Mouse (Mus musculus): ENCODE data around the gene Metap1.

The Metap1 gene

DNA sequence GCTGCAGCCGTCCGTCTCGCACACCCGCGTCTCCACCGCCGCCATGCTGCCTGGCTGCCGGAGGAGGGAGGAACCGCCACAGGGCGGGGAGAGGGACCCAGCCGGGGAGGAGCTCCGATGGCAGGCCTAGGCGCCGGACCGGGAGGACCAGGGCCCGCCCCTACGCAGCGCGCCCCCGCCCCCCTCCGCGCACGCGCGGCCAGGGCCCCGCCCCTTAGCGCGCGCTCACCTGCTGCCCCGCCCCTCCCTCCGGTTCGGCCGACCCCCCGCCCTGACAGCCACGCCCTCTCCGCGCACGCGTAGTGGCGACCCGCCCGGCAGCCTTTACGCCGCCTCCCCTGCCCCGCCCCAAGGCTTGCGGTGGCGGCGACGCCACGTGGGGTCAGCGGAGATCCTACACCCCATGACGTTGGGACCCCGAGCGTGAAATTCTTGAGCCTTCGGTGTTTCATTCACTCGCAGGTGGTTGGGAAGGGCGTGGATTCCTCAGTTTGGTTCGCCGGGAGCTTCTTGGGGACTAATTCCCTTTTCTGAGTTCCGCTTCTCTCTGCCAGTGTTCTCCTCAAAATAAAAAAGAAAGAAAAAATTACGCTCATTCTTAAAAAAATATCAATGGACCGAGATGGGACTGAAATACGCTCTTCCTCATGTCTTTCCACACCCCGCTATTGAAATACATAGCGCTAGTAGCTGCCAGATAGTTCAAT, at the start of gene Metap1:
Gene Metap1 (minus strand): TSS at position 189 of the 707 bp plus-strand sequence.
- peak; percentile 98 for DNase-seq

DNA sequence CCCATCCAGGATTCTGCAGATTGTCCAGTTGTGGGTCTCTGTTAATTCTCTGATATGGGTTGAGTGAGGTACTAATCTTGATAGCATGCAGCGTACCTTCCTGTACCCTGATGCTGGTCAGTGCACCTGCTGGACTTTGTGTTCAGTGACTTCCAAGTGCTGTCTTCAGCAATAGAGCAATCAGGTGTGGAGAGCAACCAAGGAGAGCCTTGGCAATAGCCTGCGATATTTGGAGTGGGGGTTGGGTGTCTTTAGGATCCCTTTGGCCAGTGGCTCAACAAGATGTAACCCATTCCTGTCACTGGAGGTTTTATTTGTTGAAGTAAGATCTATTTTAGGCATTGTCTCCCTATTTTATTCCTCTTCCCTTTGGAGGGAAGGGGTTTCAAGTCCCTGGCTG, 46.7 kb upstream of the Metap1 start:
- no peak for DNase-seq

DNA sequence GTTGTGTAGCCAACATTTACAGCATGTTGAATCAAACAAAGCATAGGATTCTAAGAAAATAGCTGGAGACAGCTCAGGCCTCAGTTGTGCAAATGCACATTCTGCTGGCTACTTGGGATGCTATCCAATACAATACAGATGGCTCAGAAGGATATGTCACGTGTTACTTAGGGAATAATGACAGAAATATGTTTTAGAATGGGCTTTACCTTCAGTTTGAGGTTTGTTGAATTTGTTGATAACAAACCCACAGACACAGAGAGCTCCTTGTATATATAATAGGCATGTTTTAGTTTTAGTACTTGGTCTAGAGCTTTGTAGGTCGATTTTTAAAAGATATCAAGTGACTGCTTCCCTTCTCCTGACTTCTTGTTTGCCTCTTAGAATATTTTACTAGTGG, 43.4 kb upstream of the Metap1 start:
- DNase-seq, result no peak

DNA sequence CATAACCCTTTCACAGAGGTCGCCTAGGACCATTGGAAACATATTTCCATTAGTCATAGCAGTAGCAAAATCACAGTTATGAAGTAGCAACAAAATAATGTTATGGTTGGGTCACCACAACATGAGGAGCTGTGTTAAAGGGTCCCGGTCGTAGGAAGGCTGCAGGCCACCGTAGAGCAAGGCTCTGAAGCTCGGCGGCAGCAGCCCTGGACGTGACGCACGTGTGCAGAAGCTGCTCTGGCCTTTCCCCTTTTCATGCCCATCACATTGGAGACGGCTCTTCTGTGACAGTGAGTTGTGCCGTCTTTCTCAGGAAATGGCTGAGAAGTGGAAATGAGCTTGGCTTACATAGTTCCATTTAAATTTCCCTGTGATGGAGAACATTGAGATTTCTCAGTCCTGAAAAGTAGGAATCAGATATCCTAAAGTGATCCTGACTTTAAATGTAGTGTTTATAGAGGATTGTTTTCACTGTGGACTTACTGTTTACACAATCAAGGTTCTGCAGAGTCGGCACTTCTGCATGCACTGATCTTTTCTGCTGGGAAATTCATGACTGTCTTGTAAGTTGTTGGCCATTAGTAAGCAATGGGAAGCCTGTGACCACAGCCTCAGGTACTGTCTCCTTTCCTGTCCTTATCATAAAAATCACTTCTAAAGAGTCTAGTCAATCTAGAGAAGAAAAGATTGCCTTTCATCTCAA, 42.3 kb upstream of the Metap1 start:
- DNase-seq, result no peak

DNA sequence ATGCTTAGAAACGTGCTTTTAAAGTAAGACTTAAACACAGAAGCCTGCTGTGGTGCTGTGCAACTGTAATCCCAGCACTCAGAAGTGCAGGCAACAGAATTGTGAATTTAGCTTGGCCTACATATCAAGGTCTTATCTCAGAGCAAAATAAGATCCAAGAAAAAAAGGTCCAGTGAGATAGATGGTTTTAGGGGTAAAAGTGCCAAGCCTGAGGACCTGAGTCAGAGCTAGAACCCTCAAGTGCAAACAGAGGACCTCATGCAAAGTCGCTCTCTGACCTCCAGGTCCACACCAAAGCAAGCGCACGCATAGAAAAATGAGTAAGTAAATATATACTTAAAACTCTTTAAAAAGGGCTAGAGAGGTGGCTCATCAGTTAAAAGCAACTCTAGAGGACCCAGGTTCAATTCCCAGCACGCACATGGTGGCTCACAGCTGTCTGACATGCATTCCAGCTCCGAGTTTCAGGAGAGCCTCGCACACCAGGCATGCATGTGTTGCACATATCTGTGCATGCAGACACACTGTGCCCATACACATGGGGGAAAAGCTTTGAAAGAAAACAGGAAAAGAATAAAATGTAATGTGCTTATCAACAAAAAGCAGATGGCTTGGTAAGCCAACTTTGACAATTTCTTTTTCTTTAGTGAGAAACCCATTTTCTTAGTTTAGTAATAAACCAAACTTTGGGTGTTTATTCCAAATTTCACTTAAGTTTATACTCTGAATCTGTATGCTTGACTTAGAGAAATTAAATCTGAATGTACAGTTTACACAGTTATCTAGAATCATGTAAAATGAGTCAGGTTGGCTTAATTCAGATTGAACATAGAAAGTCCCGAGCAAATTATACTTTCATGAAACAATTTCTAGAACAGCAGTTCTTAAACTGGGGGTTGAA, 41.5 kb upstream of the Metap1 start:
- no peak for DNase-seq

DNA sequence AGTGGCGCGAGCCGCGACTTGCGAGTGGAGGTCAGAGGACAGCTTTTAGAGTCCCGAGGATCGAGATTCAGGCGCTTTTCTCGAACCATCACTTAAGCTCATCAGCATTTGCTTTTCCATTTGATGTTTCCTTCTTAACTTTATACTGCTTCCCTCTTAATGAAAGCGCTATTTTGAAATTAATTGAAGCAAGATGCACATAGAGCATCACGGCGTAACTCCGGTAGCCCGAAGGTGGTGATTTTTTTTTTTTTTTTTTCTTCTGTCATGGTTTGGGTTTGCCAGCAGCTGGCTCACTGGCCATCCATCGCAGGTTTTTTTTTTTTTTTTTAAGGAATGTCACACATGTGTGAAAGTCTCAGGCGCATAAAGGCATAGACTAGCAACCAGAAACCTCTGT, 39.0 kb upstream of the Metap1 start:
- no peak for DNase-seq

DNA sequence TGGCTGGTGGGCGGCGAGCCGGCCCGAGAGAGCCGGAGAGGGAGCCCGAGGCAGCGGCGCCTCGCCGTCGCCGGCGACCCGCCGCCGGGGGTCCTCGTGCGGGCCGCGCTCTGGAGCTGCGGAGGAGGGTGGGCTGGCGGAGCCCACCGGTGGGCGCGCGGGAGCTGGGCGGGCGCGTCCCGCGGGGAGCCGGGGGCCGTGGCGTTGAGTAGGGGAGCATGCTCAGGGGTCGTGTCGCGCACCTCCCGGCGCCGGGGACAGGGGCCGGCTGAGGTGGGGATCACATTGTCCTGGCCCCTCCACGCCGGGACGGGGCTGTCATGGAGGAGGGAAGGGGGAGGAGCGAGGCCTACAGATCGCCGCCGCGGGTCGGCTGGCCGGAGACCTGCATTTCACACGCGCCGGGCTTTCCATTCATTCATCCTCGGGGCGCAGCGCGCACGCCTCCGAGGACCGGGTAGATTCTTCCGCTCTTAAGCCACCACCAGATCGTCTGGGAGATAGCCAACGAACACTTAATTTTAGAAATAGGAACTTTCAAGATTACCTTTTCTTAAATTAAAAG, 38.4 kb upstream of the Metap1 start:
- DNase-seq, result peak; percentile 80 to 88

DNA sequence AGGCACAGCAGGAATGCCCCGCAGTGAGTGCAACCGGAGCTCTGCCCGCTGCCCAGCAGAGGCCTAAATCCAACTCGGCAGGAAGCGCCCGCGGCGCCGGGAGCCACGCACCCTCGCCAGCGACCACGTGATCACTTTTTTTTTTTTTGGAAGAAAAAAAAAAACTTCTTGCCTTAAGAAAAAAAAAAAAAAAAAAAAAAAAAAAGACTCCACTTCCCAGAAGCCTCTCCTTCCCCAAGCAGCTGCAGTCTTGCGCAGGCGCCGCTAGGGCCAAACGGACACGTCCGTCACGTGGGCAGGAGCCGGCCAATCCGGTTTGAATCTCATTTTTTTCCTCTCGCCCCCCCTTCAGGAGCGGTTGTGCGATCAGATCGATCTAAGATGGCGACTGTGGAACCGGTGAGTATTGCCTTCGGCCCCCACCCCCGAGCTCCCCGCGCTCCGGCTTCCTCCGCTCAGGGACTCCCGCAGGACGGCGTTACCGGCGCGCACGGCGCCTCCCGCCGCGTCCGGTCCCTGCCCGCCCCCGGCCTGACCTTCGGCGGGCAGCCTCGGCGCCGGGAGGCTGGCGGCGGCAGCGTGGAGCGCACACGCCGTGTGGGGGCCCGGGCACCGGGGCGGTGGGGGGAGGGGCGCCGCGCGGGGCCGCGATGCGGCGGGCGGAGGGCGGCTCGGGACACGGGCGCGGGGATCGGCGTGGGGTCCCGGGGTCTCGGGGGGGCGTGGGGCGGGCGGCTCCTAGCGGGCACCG, 37.8 kb upstream of the Metap1 start:
- peak; percentile 96 to 99 for DNase-seq

DNA sequence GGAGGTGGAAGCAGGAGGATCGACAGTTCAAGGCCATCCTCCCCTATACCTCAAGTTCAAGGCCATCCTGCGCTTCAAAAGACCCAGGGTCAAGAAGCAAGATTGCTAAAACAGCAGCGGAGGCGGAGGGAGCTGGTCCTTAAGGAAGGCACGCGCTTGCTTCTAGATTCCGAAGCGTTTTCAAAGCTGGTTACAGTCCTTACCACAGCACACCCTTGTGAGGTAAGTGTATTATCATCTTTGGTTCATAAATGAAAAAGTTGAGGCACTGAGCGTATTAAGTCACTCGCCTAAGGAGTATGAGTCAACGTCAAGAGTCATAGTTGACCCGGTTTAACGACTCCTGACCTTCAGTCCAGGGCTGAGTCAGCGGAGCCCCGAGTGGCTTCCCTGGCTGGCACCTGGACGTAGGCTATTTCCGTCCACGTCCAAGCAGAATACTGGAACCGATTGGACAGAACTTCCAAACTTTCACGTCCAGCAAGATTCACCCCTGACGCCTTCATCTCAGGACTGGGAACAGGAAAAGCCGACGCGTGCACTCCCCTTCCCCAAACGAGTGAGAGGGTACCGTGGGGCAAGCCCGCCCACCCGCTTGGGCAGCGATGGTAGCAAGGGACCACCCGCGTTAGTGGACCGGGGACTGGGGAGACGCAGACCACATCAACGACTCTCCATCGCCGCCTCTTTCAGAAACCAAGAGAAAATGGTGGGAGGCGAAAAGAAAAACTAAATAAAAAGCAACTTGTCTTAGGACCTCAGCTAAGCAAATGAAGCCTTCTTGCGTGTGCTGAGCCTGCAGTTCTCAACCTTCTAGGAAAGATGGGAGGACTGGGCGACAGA, 37.0 kb upstream of the Metap1 start, which contains the start of gene Eif4e:
Gene Eif4e (plus strand): TSS at position 107 of the 843 bp plus-strand sequence.
- peak; percentile 60 to 76 for DNase-seq

DNA sequence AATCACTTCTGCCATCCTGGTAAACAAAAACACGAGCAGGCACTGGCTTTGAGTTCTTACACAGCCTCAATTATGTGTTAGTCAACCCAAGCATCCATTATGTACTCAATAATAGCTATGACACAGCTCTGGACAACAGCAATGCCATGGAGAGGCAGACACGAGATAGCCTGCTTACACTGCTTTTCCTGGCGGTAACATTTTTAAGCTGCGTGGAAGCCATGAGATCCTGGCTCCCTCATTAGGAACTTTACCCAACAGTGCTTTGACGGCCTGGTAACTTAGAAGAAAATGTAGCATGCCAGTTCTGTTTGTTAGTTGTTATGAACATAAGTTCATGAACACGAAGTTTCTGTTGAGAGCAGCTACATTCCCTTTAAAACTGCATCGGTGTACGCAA, 36.2 kb upstream of the Metap1 start:
- DNase-seq, result no peak

DNA sequence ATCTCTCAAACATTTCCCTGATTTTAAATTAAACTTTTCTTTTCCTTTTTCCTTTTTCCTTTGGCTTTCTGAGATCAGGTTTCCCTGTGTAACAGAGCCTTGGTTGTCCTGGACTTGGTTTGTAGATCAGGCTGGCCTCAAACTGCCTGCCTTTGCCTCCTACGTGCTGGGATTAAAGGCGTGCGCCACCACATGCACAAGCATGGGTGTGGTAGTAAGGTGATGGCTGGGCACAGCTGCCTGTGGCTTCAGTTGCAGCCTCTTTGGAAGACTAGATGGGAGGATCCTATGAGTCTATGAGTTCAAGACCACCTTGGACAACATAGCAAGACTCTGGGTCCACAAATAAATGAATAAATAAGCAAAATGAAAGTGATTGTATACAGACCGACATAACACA, 34.6 kb upstream of the Metap1 start:
- DNase-seq, result no peak

DNA sequence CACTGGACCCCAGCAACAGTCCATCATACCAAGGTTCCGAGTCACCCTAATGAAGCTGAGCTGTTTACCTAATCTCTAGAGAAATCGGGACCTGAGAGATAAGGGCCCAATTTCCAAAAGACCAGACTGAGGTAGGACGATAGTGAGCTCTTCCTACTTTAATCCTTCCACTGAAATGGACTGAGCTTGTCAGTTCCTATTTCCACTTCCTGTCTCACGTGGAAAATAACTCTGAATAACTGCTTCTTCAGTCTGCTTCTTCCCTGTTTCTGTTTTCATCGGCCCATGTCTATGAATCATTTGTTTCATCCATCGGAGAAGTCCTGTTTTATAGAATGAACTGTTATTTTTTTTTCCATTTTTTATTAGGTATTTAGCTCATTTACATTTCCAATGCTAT, 29.9 kb upstream of the Metap1 start:
- no peak for DNase-seq

DNA sequence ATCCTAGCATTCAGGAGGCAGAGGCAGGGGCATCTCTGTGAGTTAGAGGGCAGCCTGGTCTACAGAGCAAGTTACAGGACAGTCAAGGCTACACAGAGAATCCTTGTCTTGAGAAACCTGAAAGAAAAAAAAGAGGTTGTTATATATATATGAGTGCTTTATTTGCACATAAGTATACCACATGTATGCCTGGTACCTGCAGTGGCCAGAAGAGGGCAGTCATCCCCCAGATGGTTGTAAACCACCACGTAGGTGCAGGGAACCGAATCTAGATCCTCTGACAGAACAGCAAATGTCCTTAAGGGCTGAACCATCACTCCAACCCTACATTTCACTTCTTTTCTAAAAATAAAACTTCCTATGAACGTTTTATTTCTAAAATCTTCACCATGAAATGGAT, 28.6 kb upstream of the Metap1 start:
- peak in 1 of 2 experiments; percentile 18 for DNase-seq

DNA sequence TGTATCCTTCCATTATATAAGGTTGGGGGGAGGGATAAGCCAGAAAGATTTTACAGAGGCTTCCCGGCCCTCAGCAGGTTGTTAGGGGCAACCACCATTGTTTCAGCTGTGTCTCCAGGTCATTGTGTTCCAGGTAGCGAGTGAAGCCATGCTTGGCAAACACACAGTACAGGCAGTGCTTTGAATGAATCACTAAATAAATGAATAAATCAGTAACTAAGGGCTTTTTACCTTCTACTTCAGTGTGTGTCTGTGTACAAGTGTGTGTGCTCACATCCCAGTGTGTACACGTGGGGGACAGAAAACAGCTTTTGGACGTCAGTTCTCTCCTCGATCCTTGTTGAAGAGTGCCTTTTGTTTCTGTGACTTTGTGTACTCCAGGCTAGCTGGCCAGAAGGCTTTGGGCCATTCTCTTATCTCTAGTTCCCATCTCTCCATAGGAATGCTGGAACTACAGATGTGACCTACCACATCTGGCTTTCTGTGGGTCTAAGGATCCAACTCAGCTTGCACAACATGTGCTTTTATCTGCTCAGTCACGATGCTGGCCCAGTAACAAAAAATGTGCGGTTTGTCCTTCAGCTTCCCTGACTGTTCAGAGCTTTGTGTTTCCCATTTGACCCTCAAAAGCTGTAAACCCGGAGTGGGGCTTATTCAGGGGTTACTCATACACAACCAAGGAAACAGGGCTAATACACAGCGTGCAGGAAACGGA, 26.5 kb upstream of the Metap1 start:
- peak; percentile 20 to 31 for DNase-seq

DNA sequence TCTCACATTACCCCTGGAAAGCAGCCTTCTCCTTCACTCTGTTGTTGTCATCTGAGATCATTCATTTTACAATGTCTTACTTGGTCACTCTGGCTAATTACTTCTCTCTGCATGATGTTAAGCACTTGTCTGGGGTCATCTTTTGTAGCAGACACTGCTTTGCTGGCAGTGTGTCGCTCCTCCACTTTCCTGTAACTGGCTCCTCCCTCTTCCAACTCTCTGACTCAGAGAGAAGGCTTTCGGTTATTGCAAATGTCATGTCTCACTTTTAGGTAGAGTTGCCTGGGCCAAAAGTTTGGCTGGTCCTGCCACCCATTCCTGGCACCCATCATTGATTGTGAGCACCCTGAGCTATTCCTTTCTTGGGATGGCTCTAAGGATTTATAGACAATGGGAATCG, 25.4 kb upstream of the Metap1 start:
- DNase-seq, result no peak

DNA sequence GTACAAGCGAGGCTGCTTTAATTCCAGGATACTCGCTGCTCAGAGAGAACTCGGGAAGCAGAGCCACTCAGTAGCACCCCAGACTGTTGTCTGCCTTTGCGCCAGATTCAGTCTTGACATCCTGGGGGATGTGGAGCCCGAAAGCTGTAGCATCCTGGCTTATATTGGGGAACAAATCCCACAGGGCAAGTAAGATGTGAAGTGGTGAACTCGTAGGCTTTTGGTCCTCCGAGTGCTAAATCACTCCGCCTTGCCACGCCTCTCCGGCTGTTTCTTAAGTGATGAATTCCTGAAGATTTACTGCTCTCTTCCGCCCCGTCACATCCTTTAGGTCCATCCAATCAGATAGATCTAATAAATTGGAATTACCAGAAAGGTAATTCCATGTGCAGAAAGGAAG, 23.9 kb upstream of the Metap1 start:
- DNase-seq, result peak; percentile 40 to 59

DNA sequence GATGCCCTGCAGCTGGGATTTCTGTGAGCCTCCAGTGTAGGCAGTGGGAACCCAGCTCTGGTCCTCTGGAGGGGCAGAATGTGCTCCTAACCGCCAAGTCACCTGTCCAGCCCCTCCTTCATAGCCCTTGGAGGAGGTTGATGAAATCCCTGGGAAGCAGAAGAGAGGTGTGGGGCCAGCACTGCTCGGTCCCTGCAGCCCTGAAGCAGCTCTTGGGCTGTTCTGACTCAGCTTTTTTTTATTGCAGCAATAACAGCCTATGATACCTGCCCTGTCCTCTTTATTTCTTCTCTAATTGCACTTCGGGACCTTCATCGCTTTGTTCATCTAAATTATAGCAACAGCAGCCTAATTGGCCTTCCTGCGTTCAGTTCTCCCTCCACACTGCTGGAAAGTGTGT, 21.2 kb upstream of the Metap1 start:
- no peak for DNase-seq

DNA sequence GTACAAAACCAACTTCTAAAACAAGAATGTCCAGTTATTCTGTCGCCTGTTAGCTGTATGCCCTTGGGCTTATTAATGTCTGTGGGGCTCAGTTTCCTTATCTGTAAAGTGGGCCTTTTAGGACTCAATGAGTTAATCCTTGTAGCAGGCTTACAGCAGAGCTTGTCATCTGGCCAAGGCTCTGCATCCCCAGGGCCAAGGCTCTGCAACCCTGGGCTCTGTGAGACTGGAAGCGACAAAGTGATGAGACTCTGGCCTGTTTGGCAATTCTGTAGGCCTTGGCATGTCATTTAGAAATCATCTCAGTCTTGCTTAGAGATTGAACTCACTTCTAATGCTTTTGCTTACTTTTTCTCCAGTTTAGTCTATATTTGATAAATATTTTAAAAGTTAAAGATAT, 20.3 kb upstream of the Metap1 start:
- no peak for DNase-seq

DNA sequence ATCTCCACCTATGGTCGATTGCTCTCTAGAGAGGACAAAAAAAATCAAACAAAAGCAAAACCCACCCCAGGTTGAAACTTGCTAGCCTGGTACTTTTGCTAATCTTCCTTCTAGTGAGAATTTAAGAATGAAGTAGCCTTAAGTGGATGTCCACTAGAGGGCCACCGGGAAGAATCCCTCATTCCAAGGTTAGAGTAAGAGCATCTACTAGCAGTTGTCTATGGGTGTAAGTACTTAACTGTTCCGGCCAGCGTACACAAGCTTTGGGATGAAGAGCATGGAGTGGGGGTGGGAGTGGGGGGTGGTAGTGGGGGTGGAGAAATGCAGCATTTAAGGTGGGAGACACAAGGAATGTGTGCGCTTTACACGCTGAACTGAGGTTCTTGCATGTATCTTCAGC, 17.4 kb upstream of the Metap1 start:
- DNase-seq, result peak; percentile 63 to 69

DNA sequence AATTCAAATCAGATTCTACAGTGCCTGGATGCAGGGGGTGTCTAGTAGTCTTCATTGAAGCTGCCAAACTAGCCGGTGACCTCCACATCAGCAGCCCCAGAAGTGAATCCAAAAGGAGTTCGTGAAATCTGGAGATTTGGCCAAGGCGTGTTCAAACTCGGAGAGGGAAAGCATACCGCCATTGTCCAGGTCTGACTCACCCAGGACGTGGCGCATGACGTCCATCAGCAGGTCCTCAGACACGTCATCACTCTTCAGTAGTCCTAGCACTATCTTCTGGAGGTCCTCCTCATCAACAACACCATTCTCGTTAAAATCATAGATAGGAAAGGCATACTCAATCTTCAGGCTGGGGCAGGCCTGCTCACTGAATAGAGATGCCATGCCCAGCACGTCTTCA, 14.4 kb upstream of the Metap1 start:
- DNase-seq, result no peak
